Mouse (Mus musculus) forebrain, embryonic 16.5 days (tissue): ENCODE results near the gene Zfp710. TPM values are rescaled to one million over a fixed set of nuclear protein-coding genes. Genes with fewer than 3 reads are reported as not detected.

Experiments
- ATAC-seq: fragments of 200-750 bp; cut with Nextera tagmentation; 2 replicates; pipeline ENCODE4 v1.8.0; 2017; ENCODE audit warnings: mild to moderate bottlenecking, moderate library complexity
- H3K27ac ChIP-seq: fragments of 300-500 bp; sonication (generic); 2 replicates; pipeline ENCODE4 v1.5.1; 2014; ENCODE audit warnings: low read length, control low read depth
- H3K27me3 ChIP-seq: fragments of 300-500 bp; sonication (generic); replicated peaks from 2 replicates; pipeline ENCODE4 v1.6.1; 2014; ENCODE audit warnings: low read length; ENCODE audit not compliant: control insufficient read depth, insufficient read depth
- H3K36me3 ChIP-seq: fragments of 300-500 bp; sonication (generic); 2 replicates; pipeline ENCODE4 v1.6.1; 2014; ENCODE audit not compliant: control insufficient read depth, insufficient read depth
- H3K4me1 ChIP-seq: fragments of 300-500 bp; sonication (generic); replicated peaks from 2 replicates; pipeline ENCODE4 v1.6.1; 2014; ENCODE audit warnings: low read length; ENCODE audit not compliant: control insufficient read depth, insufficient read depth
- H3K4me2 ChIP-seq: fragments of 300-500 bp; sonication (generic); 2 replicates; pipeline ENCODE4 v1.6.1; 2014; ENCODE audit warnings: mild to moderate bottlenecking, low read length, control low read depth
- H3K4me3 ChIP-seq: fragments of 300-500 bp; sonication (generic); replicated peaks from 2 replicates; pipeline ENCODE4 v1.5.1; 2014; ENCODE audit warnings: mild to moderate bottlenecking, low read length, control low read depth
- H3K9ac ChIP-seq: fragments of 300-500 bp; sonication (generic); replicated peaks from 2 replicates; pipeline ENCODE4 v1.6.1; 2014; ENCODE audit warnings: low read depth, low read length, control low read depth
- H3K9me3 ChIP-seq: fragments of 300-500 bp; sonication (generic); 2 replicates; pipeline ENCODE4 v1.6.1; 2016; ENCODE audit warnings: low read length; ENCODE audit not compliant: control insufficient read depth
- WGBS: fragments of 180-500 bp; shearing (Covaris S2); extraction: QIAGEN DNeasy Blood & Tissue Kit; methylation state at CpG from one replicate; pipeline ENCODE4 v1.1.7; 2014; 5-methylcytosine and 5-hydroxymethylcytosine counted together
- polyA plus RNA-seq: library from polyadenylated mRNA; unstranded; fragments of >200 nt; fragmentation: Nextera tagmentation; extraction: Ambion mirVana; gene quantifications from 2 replicates; pipeline ENCODE4 v1.2.1, GENCODE M21; 2015

Gene Zfp710
- polyA plus RNA-seq, 1 experiment from 2014 or later, result 18.7 TPM

DNA sequence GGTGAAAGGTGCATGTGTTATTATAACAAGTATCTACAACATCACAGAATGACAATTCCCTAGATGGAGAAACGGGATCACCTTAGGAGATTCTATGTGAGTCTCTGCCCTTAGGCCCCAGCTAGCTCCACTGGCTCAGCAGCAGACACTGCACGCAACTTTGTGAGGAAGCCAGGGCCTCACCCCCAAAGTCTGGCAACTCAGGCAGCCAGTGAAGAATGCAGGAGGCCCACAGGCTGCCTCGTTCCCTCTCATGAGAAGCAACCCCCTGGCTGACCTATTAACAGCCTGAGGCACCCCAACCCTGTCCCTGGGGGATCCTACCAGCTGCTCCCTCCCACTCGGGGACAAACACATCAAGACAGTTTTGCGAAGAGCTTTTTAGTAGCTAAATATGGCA, 69.9 kb downstream of the Zfp710 start:
- H3K9ac ChIP-seq, result no peak overlapping the region
- no peak overlapping the region for H3K4me2 ChIP-seq
- peaks cover 7% of the 10 kb centered on the region for H3K4me1 ChIP-seq
- H3K27me3 ChIP-seq, result no peaks in the 10 kb centered on the region
- H3K4me3 ChIP-seq, result no peak overlapping the region
- no peak for ATAC-seq
- WGBS, result 81% methylated on average over 5 of the region's 5 CpGs
- no peak overlapping the region for H3K27ac ChIP-seq
- peaks cover 53% of the 10 kb centered on the region for H3K36me3 ChIP-seq
- no peaks in the 10 kb centered on the region for H3K9me3 ChIP-seq

DNA sequence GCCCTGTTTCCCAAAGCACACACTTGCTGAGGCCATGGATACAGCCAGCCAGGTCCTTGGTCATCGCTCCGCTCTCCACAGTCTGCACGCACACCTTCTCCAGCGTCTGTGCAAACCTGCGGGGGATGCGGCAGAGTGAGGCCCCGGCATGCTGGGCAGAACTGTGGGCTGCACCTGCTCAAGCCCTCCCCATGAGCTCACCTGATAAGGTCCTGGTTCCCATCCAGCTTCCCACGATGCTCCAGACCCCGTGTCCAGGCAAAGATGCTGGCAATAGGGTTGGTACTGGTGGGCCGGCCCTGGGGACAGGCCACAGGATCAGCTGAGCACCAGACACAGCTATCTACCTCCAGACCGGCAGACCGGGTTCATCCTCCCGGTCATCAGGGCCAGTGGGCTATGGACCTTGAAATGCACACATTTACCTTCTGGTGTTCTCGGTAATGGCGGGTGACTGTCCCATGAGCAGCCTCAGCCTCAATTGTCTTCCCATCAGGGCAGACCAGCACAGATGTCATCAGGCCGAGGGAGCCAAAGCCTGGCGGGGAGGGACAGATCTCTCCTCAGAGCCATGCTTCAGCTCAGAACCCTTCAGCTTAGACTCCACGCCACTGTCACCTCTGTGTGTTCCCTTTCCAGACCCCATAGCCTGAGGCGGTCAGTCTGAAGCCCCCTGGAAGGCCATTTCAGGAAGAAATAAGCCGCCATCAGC, 71.1 kb downstream of the Zfp710 start:
- Histone ChIP-seq H3K36me3 (peaks cover 58% of the 10 kb centered on the region), H3K9ac (no peak overlapping the region), H3K27ac (no peak overlapping the region), H3K9me3 (no peaks in the 10 kb centered on the region), H3K4me1 (peaks cover 7% of the 10 kb centered on the region), H3K4me2 (no peak overlapping the region), H3K27me3 (no peaks in the 10 kb centered on the region), H3K4me3 (no peak overlapping the region)
- 92% methylated on average over 20 of the region's 20 CpGs for WGBS
- no peak for ATAC-seq

DNA sequence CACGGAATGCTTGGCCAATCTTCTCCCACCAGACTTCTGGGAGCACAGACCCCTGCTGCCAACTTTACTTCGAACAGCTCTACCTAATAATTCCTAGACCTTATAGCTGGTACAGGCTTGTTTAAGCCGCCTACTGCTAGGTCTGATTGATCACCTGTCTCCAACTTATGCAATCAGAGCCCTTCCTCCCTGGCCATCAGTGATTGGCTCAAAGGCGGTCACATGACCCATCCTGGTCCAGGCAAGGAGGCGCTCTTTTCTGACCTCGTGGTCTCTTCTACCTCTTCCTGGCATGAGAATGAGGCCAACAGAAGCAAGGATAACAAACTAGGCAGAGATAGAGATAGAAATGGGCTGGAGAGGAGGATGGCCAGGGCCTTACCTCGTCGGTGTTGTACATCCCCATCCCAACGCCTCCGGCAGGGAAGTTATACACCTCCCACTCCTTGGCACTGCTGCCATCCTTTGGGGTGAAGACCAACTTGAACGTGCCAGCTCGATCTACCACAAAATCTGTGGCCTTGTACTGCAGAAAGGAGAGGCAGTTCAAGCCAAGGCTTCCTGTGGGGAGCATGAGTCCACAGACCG, 73.9 kb downstream of the Zfp710 start:
- Histone ChIP-seq H3K27ac (no peak overlapping the region), H3K36me3 (peaks cover 62% of the 10 kb centered on the region), H3K9ac (no peak overlapping the region), H3K4me2 (no peak overlapping the region), H3K4me1 (no peaks in the 10 kb centered on the region), H3K4me3 (no peak overlapping the region), H3K9me3 (no peaks in the 10 kb centered on the region), H3K27me3 (no peaks in the 10 kb centered on the region)
- ATAC-seq, result no peak
- WGBS, result 95% methylated on average over 13 of the region's 13 CpGs

DNA sequence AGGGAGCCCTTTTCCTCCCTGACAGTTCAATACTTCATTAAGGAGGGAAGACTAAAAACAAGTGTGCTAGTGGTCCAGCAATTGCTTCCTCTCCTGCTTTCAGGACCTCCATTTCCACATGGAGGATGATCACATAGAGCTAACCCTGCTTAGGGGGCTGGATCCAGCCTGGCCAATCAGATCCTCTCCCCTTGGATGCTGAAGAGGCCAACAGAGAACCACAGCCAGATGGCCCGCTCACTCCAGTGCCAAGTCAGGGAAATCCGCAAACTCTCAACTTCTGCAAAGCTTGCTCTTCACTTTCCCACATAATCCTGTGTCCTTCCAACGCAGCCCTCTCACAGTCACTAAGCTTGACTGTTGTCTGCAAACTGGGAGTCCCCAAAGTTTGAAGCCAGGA, 78.7 kb downstream of the Zfp710 start:
- ATAC-seq, result no peak

DNA sequence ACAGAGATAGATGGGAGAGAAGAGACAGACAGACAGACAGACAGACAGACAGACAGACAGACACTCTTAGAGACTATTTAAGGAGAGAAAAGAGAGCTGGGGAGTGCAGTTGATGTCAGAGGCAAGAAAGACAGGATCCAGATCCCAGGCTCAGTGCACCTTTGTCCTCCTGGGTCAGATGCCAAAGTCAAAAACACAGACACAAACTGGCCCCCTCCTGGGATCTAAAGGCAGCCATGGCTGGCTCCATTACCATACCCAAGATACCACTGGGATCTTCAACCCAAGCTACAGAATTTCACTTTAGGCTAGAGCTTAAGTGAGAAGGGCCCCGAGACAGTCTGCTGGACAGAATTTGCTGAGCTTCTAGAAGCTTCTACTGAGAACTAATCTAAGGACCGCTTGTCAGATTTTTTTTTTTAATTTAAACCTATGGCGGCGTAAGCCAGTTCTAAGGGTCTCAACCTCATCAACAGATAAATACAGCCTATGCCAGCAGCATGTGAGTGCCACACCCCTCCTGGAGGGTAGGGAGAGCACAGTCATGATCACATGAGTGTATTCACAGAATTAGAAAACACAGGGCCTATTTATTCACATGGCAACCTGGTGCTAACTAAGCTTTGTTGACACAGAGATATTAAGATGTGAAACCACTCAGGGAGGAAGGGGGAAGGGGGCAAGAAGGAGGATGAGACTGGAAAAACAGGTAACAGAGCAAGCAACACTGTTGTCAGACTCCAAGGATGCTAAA, 81.2 kb downstream of the Zfp710 start:
- Histone ChIP-seq H3K4me3 (no peak overlapping the region), H3K27ac (no peak overlapping the region), H3K9me3 (no peaks in the 10 kb centered on the region), H3K9ac (no peak overlapping the region), H3K4me2 (no peak overlapping the region), H3K36me3 (peaks cover 5% of the 10 kb centered on the region; the same call in 1 of the 2 replicates), H3K4me1 (no peaks in the 10 kb centered on the region), H3K27me3 (no peaks in the 10 kb centered on the region)
- WGBS, result 92% methylated on average over 4 of the region's 4 CpGs
- ATAC-seq, result no peak

More for the DNA sequence above, 78.7 kb downstream of the Zfp710 start:
- Histone ChIP-seq H3K27me3 (no peaks in the 10 kb centered on the region), H3K4me3 (no peak overlapping the region), H3K4me1 (no peaks in the 10 kb centered on the region), H3K9me3 (no peaks in the 10 kb centered on the region), H3K36me3 (peaks cover 25% of the 10 kb centered on the region), H3K9ac (no peak overlapping the region), H3K27ac (no peak overlapping the region), H3K4me2 (no peak overlapping the region)
- WGBS, result 61% methylated on average over 3 of the region's 3 CpGs

DNA sequence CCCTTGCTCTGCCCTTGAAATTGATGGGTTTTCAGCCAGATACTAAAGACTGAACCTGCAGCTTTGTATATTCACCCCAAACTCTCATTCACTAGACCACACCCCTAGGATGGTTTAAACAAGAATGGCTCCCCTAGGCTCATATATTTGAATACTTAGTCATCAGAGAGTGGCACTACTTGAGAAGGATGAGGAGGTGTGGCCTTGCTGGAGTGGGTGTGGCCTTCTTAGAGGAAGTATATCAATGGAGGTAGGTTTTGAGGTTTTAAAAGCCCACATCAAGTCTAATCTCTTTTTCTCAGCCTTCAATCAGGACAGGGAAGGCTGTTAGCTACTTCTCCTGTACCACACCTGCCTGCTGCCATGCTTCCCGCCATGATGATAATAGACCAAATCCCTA, 81.8 kb downstream of the Zfp710 start:
- Histone ChIP-seq H3K4me2 (no peak overlapping the region), H3K4me1 (peaks cover 4% of the 10 kb centered on the region), H3K27me3 (no peaks in the 10 kb centered on the region), H3K9ac (no peak overlapping the region), H3K9me3 (no peaks in the 10 kb centered on the region), H3K27ac (no peak overlapping the region), H3K36me3 (no peaks in the 10 kb centered on the region), H3K4me3 (no peak overlapping the region)
- 97% methylated on average over 1 of the region's 1 CpGs for WGBS
- ATAC-seq, result no peak

DNA sequence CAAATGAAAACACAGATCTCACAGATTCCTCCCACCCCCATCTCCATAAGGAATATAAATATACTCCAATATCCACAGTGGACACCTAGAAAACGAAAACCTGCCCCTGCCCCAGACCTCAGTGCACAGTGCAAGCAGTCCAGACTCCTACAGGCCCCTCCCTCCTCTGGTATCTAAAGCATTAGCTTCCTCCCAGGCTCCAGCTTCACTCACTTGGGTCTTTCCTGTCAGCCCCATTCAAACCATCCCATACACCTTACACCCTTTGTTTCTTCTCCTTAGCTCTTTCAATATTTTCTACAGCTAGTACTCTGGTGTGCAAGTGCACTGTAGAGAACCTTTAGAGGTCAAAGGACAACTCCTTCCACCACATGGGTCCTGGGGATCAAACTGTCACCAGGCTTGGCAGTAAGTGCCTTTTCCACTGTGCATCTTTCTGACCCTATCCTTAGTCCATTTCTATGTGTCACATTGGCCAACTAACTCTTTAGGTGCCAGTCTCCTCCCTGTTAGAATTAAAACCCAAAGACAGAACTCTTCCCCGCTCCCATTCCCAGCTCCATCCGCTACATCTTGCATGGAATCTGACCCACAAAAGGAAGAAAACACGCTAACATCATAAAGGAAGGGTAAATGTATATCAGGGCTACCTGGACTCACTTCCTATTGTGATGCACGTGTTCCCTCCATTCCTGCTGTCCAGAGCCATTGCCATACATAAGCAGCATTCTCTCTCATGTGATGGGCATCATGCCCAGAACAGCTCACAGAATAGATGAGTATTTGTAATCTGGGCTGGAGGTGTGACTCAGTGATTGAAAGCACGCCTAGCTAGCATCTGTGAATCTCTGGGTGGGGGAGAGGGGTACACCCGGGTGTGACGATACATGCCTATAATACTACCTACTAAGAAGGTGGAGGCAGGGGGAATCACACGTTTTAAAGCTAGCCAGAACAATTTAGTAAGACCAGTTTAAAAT, 86.7 kb downstream of the Zfp710 start:
- WGBS, result 61% methylated on average over 9 of the region's 9 CpGs
- H3K4me3 ChIP-seq, result no peak overlapping the region
- no peaks in the 10 kb centered on the region for H3K9me3 ChIP-seq
- peaks cover 38% of the 10 kb centered on the region for H3K4me1 ChIP-seq
- H3K4me2 ChIP-seq, result no peak overlapping the region
- ATAC-seq, result no peak
- H3K9ac ChIP-seq, result no peak overlapping the region
- no peaks in the 10 kb centered on the region for H3K27me3 ChIP-seq
- H3K27ac ChIP-seq, result no peak overlapping the region
- no peaks in the 10 kb centered on the region for H3K36me3 ChIP-seq

DNA sequence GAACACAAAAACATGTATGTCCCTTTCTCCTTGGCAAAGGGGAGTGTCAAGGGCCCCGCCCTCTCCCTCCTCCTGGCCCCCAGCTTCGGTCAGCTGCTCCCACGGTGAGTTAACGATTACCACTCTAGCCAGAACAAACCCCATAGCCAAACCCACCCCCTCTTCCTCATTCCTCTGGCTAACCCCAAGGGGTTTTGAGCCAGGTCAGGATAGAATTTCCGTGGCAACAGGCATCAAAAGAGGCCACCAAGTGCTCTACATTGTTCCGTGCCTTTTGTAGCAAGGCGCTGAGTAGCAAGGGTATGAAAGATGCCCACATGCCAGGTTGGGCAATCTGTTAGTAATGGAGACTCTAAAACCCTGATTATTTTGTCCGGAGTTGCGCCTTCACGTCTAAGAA, 89.4 kb downstream of the Zfp710 start:
- Histone ChIP-seq H3K4me1 (peaks cover 39% of the 10 kb centered on the region), H3K4me2 (peak overlapping the region; percentile 52), H3K27me3 (no peaks in the 10 kb centered on the region), H3K27ac (peak overlapping the region; percentile 98), H3K9me3 (no peaks in the 10 kb centered on the region), H3K4me3 (peak overlapping the region; percentile 60), H3K9ac (peak overlapping the region; percentile 81), H3K36me3 (no peaks in the 10 kb centered on the region)
- ATAC-seq, result 0 out of 2 replicates have a peak, but pooled peaks have one; percentile 0
- WGBS, result 4% methylated on average over 10 of the region's 10 CpGs
